In the genomic region with DNA sequence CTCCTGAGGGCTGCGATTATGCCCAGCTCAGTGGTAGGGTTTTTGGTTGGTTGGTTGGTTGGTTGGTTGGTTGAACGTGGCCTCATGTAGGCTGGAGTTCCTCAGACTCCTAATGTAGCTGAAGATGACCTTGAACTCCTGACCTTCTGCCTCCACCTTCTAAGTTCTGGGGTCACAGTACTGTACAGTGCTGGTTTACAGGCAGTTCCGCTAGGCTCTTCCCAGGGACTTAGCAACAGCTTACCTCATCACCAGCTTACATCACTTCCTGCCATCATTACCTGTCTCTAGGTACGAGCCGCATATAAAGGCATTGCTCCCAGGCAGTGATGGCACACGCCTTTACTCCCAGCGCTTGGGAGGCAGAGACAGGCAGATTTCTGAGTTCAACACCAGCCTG, we compare ENCODE assay signal across 25 mouse cellular contexts. TPM values are rescaled to one million over a fixed set of nuclear protein-coding genes. Genes with fewer than 3 reads are reported as not detected.
DNase-seq lines count a peak whose midpoint lies in the region; ATAC-seq lines count a peak whose summit lies in the region.
"Had no signal": no experiment of that assay in that cellular context is flagged by ENCODE, and none has a peak within 500 bp of the region (broad histone marks: within the 10 kb centered on the region; RNA-seq: fewer than 3 reads in every experiment).

No protein-coding gene starts in this region.

- H3K4me3 ChIP-seq in midbrain, embryonic 11.5 days (ENCODE audit: low read depth, low read length), result no peak overlapping the region
- H3K4me3 ChIP-seq in midbrain, embryonic 10.5 days, result no peak overlapping the region

- peak; percentile 38 for DNase-seq in CD4-positive, CD25-positive, alpha-beta regulatory T cell, adult 2 months (ENCODE audit: low read depth, low spot score)
- DNase-seq in midbrain, embryonic 11.5 days (ENCODE audit: low spot score, missing footprints), result peak; percentile 76
- DNase-seq in midbrain, embryonic 10.5 days (ENCODE audit: low spot score), result no peak
- DNase-seq in ES-CJ7 (ENCODE audit: low read depth, low spot score) (peak; percentile 61), R1 (ENCODE audit: low read depth, low spot score) (peak; percentile 51)
- no peak for DNase-seq in cerebellum, adult 9-11 months
- no peak for DNase-seq in kidney, adult 11 months
- DNase-seq: adrenal gland, adult 2 months; adrenal gland, adult 8-10 months; adrenal gland, postnatal 10 days; adrenal gland, postnatal 14 days; adrenal gland, postnatal 25 days; adrenal gland, postnatal 36 days; B cell, adult 2 months; cerebellum, adult 11 months; cerebellum, adult 11-12 months; cerebellum, adult 18-20 months; cerebellum, adult 2 months; cerebellum, adult 8-10 months; cerebellum, adult 9-10 months had no signal

- no peaks in the 10 kb centered on the region for H3K36me3 ChIP-seq in midbrain, embryonic 11.5 days (ENCODE audit: control insufficient read depth, insufficient read depth, low read length)
- no peaks in the 10 kb centered on the region for H3K36me3 ChIP-seq in midbrain, embryonic 10.5 days
- H3K36me3 ChIP-seq: G1E had no signal

- H3K27ac ChIP-seq in midbrain, embryonic 11.5 days (ENCODE audit: low read depth, low read length), result no peak overlapping the region
- H3K27ac ChIP-seq in midbrain, embryonic 10.5 days (replicated peaks), result no peak overlapping the region

- H3K27me3 ChIP-seq in midbrain, embryonic 11.5 days (ENCODE audit: control insufficient read depth, insufficient read depth, low read length), result no peaks in the 10 kb centered on the region
- H3K27me3 ChIP-seq in midbrain, embryonic 10.5 days (ENCODE audit: low read depth, poor library complexity, severe bottlenecking), result 0 out of 2 replicates have a peak, but pooled peaks cover 6% of the 10 kb centered on the region
- H3K27me3 ChIP-seq: CH12.LX, Patski had no signal

- H3K4me2 ChIP-seq in midbrain, embryonic 11.5 days, result no peak overlapping the region

- no peak overlapping the region for H3K9ac ChIP-seq in midbrain, embryonic 11.5 days (ENCODE audit: low read length)

- no peak for ATAC-seq in CD4-positive, CD25-positive, alpha-beta regulatory T cell, adult 4 months
- no peak for ATAC-seq in midbrain, embryonic 11.5 days (ENCODE audit: low FRiP score)
- ATAC-seq: activated CD4-positive, CD25-positive, alpha-beta regulatory T cell, adult 4 months; Patski had no signal

- no peaks in the 10 kb centered on the region for H3K4me1 ChIP-seq in midbrain, embryonic 11.5 days (ENCODE audit: control insufficient read depth, insufficient read depth, low read length)
- peaks cover 32% of the 10 kb centered on the region for H3K4me1 ChIP-seq in midbrain, embryonic 10.5 days

- WGBS in midbrain, embryonic 11.5 days, result 89% methylated on average over 7 of the region's 7 CpGs
- 88% methylated on average over 7 of the region's 7 CpGs for WGBS in midbrain, embryonic 10.5 days

- no peaks in the 10 kb centered on the region for H3K9me3 ChIP-seq in midbrain, embryonic 11.5 days (ENCODE audit: control insufficient read depth, low read length)
- H3K9me3 ChIP-seq in midbrain, embryonic 10.5 days (replicated peaks), result no peaks in the 10 kb centered on the region
- H3K9me3 ChIP-seq: G1E had no signal

RNA-seq across cellular contexts. Expression of a gene that starts 33.0 kb away (rescaled TPM):
- under 1 TPM; 0.86 to 0.94 TPM for polyA plus RNA-seq in CD4-positive, CD25-positive, alpha-beta regulatory T cell, adult 4 months (2017; shearing (Covaris generic))
- 6.2 and 7.4 TPM in 2 replicates for polyA plus RNA-seq in midbrain, embryonic 11.5 days (2014; fragmentation: Nextera tagmentation; extraction: Ambion mirVana)
- polyA plus RNA-seq in midbrain, embryonic 10.5 days (2016; fragmentation: Nextera tagmentation; extraction: Ambion mirVana), result 7.3 and 7.7 TPM in 2 replicates

RNA-seq across cellular contexts. Expression of a gene that starts 33.5 kb away (rescaled TPM):
- 1,000 to 10,000 TPM; 3,782 to 4,433 TPM for polyA plus RNA-seq in CD4-positive, CD25-positive, alpha-beta regulatory T cell, adult 4 months (2017; shearing (Covaris generic))
- polyA plus RNA-seq in midbrain, embryonic 11.5 days (2014; fragmentation: Nextera tagmentation; extraction: Ambion mirVana), result 1,032 and 1,053 TPM in 2 replicates
- 866 and 996 TPM in 2 replicates for polyA plus RNA-seq in midbrain, embryonic 10.5 days (2016; fragmentation: Nextera tagmentation; extraction: Ambion mirVana)

RNA-seq across cellular contexts. Expression of a gene that starts 43.4 kb away (rescaled TPM):
- polyA plus RNA-seq in CD4-positive, CD25-positive, alpha-beta regulatory T cell, adult 4 months (2017; shearing (Covaris generic)), result 1 to 10 TPM; 1.4 to 2.8 TPM
- polyA plus RNA-seq in midbrain, embryonic 11.5 days (2014; fragmentation: Nextera tagmentation; extraction: Ambion mirVana), result 1.5 and 2.0 TPM in 2 replicates
- polyA plus RNA-seq in midbrain, embryonic 10.5 days (2016; fragmentation: Nextera tagmentation; extraction: Ambion mirVana), result 1.4 and 1.7 TPM in 2 replicates
- polyA plus RNA-seq: G1E had no signal

Comparison
In these comparisons a context has a peak if more than half of its experiments do, and no peak if none do; other contexts are left out.
1. DNase-seq: peak in CD4-positive, CD25-positive, alpha-beta regulatory T cell, adult 2 months (single experiment), midbrain, embryonic 11.5 days (single experiment), ES-CJ7 (single experiment) and R1 (single experiment); none in midbrain, embryonic 10.5 days (single experiment), cerebellum, adult 9-11 months (single experiment) and kidney, adult 11 months (single experiment).